Mouse (Mus musculus) T-helper 17 cell (primary cell): Measurements from ENCODE around the gene Mrgpre.

Source experiments
- in situ Hi-C, 2 experiments: fragments of 300-600 bp; cut with MboI, MseI; formaldehyde crosslinking; loops; 1 replicate in 1 of 2; 2 replicates in 1 of 2; pipeline ENCODE4 v1.15.1; 2025; ENCODE audit warnings: high pct_unique_total_duplicates in 2 of 2

Mrgpre gene

GRCm38 (mm10) chr7:143783378-143783995 lies 813 bp downstream of the Mrgpre start:
- in situ Hi-C loops = no loop called here

GRCm38 (mm10) chr7:143777375-143777774 lies 6.9 kb downstream of the Mrgpre start:
- in situ Hi-C loops = no loop called here

GRCm38 (mm10) chr7:143776137-143776536 lies 8.2 kb downstream of the Mrgpre start:
- in situ Hi-C loops = no loop called here

- in situ Hi-C loops = no loop called here
These were observed 14.8 kb downstream of the Mrgpre start for GRCm38 (mm10) chr7:143769461-143769860.

- in situ Hi-C loops = no loop called here
These were observed 16.0 kb downstream of the Mrgpre start for GRCm38 (mm10) chr7:143768267-143768666.

GRCm38 (mm10) chr7:143766893-143767292 lies 17.4 kb downstream of the Mrgpre start, which contains the start of gene Mrgprg:
Mrgprg (minus strand) TSS chr7:143766993.
- in situ Hi-C loops = no loop called here

GRCm38 (mm10) chr7:143764876-143765530 lies 19.3 kb downstream of the Mrgpre start:
- in situ Hi-C loops = no loop called here

GRCm38 (mm10) chr7:143763794-143764193 lies 20.5 kb downstream of the Mrgpre start:
- in situ Hi-C loops = no loop called here

- in situ Hi-C loops = loop anchor here in 1 of 2 experiments (10.0 kb wide), 1 partner anchor 174 kb away; no protein-coding TSS in a partner anchor
These were observed 25.3 kb downstream of the Mrgpre start for GRCm38 (mm10) chr7:143758956-143759355.

GRCm38 (mm10) chr7:143757696-143758095 lies 26.6 kb downstream of the Mrgpre start:
- in situ Hi-C loops = loop anchor here in 1 of 2 experiments (10.0 kb wide), 1 partner anchor 173 kb away; no protein-coding TSS in a partner anchor

- in situ Hi-C loops = loop anchor here in 1 of 2 experiments (10.0 kb wide), 1 partner anchor 172 kb away; no protein-coding TSS in a partner anchor
These were observed 27.3 kb downstream of the Mrgpre start for GRCm38 (mm10) chr7:143757027-143757390.

- in situ Hi-C loops = loop anchor here in 1 of 2 experiments (10.0 kb wide), 1 partner anchor 172 kb away; no protein-coding TSS in a partner anchor
These were observed 27.9 kb downstream of the Mrgpre start, which contains the start of gene Osbpl5 for GRCm38 (mm10) chr7:143756125-143757026. Osbpl5 (minus strand) TSS chr7:143756985.

- in situ Hi-C loops = loop anchor here in 1 of 2 experiments (10.0 kb wide), 1 partner anchor 171 kb away; no protein-coding TSS in a partner anchor
These were observed 28.8 kb downstream of the Mrgpre start for GRCm38 (mm10) chr7:143755357-143756124.

- in situ Hi-C loops = loop anchor here (5.0 to 10.0 kb wide), 3 partner anchors 47 to 172 kb away; no protein-coding TSS in a partner anchor
These were observed 30.1 kb downstream of the Mrgpre start for GRCm38 (mm10) chr7:143753990-143754715.

- in situ Hi-C loops = loop anchor here (5.0 to 10.0 kb wide), 3 partner anchors 45 to 170 kb away; no protein-coding TSS in a partner anchor
These were observed 31.7 kb downstream of the Mrgpre start for GRCm38 (mm10) chr7:143752606-143753005.

GRCm38 (mm10) chr7:143752056-143752455 lies 32.2 kb downstream of the Mrgpre start:
- in situ Hi-C loops = loop anchor here (5.0 to 10.0 kb wide), 3 partner anchors 45 to 170 kb away; no protein-coding TSS in a partner anchor

- in situ Hi-C loops = loop anchor here (5.0 to 10.0 kb wide), 3 partner anchors 44 to 169 kb away; no protein-coding TSS in a partner anchor
These were observed 32.9 kb downstream of the Mrgpre start for GRCm38 (mm10) chr7:143751380-143751779.

GRCm38 (mm10) chr7:143749045-143749444 lies 35.3 kb downstream of the Mrgpre start:
- in situ Hi-C loops = no loop called here

GRCm38 (mm10) chr7:143748041-143748868 lies 36.0 kb downstream of the Mrgpre start:
- in situ Hi-C loops = no loop called here
